Mouse (Mus musculus) spleen, adult 2 months (tissue): Measurements from ENCODE around the gene Cd244a.

Source experiments
- CTCF ChIP-seq: fragments of 200-500 bp; IDR thresholded peaks from 2 replicates; pipeline ENCODE4 v1.5.1; 2011; ENCODE audit warnings: mild to moderate bottlenecking, inconsistent platforms; ENCODE audit not compliant: insufficient read depth, insufficient read length, insufficient replicate concordance; ENCODE audit errors: extremely low read depth
- POLR2A ChIP-seq: fragments of 200-500 bp; IDR thresholded peaks from 2 replicates; pipeline ENCODE4 v1.6.1; 2011; ENCODE audit warnings: low read depth, low read length, inconsistent platforms

DNA sequence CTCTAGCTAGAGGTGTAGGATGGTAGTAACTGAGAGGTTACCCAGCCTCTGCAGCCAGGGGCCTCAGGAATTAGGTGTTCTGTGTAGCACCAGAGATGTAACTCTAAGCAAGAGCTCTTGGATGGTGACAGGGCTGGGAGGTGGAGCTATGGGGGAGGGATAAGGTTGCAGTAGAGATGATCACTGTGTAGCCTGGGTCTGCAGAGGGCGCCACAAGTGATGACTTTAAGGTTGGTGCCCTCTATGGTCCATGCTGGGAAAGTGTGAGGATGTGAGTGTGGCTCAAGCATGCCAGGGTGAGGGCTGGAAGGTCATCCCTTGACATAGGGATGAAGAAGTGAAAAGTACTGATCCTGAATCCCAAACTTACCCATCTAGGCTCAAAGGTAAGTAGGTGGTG lies 44.0 kb upstream of the Cd244a start:
- TF ChIP-seq CTCF (peak; percentile 13; the same call in 1 of the 2 replicates), POLR2A (no peak)
